Mouse (Mus musculus) forebrain, embryonic 12.5 days (tissue): ENCODE results near the gene Shc3. TPM values are rescaled to one million over a fixed set of nuclear protein-coding genes. Genes with fewer than 3 reads are reported as not detected.

Experiments used
- ATAC-seq: fragments of 200-750 bp; cut with Nextera tagmentation; 2 replicates; pipeline ENCODE4 v1.8.0; 2017; ENCODE audit warnings: moderate TSS enrichment; ENCODE audit not compliant: low FRiP score
- H3K27ac ChIP-seq: fragments of 300-500 bp; sonication (generic); 2 replicates; pipeline ENCODE4 v1.5.1; 2016; ENCODE audit warnings: mild to moderate bottlenecking
- H3K27me3 ChIP-seq: fragments of 300-500 bp; sonication (generic); 2 replicates; pipeline ENCODE4 v1.6.1; 2016; ENCODE audit warnings: mild to moderate bottlenecking
- H3K36me3 ChIP-seq: fragments of 300-500 bp; sonication (generic); replicated peaks from 2 replicates; pipeline ENCODE4 v1.6.1; 2016; ENCODE audit warnings: mild to moderate bottlenecking
- H3K4me1 ChIP-seq: fragments of 300-500 bp; sonication (generic); 2 replicates; pipeline ENCODE4 v1.6.1; 2016
- H3K4me2 ChIP-seq: fragments of 300-500 bp; sonication (generic); 2 replicates; pipeline ENCODE4 v1.6.1; 2016; ENCODE audit warnings: mild to moderate bottlenecking, moderate library complexity
- H3K4me3 ChIP-seq: fragments of 300-500 bp; sonication (generic); replicated peaks from 2 replicates; pipeline ENCODE4 v1.5.1; 2016; ENCODE audit warnings: mild to moderate bottlenecking
- H3K9ac ChIP-seq: fragments of 300-500 bp; sonication (generic); 2 replicates; pipeline ENCODE4 v1.6.1; 2016; ENCODE audit warnings: mild to moderate bottlenecking
- H3K9me3 ChIP-seq: fragments of 300-500 bp; sonication (generic); 2 replicates; pipeline ENCODE4 v1.6.1; 2016
- WGBS: fragments of 180-500 bp; shearing (Covaris S2); methylation state at CpG from one replicate; pipeline ENCODE4 v1.1.7; 2016; 5-methylcytosine and 5-hydroxymethylcytosine counted together
- polyA plus RNA-seq: library from polyadenylated mRNA; unstranded; fragments of >200 nt; fragmentation: Nextera tagmentation; extraction: Ambion mirVana; gene quantifications from 2 replicates; pipeline ENCODE4 v1.2.1, GENCODE M21; 2016

Shc3 gene
- polyA plus RNA-seq, 1 experiment from 2014 or later, result 7.9 TPM

DNA sequence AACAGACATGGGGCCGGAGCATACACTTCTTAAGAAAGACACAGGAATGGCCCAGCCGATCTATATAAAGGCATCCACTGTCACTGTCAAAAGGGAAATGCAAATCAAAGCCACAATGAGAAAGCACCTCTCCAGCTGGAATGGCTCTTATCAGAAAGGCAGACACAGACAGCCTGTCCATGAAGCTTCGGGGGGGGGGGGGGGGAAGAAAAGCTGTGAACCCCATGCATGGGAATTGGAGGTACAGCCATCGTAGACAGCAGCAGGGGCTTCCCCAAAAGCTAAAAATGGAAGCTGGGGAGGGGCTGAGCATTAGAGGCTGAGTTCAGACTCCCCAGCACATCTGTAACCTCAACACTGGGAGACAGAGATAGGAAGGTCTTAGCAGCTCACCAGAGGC is 181.3 kb downstream of the Shc3 start:
- Histone ChIP-seq H3K36me3 (no peaks in the 10 kb centered on the region), H3K9me3 (no peaks in the 10 kb centered on the region), H3K4me3 (no peak overlapping the region), H3K4me1 (peaks cover 7% of the 10 kb centered on the region; the same call in 1 of the 2 replicates), H3K9ac (no peak overlapping the region), H3K27me3 (no peaks in the 10 kb centered on the region), H3K27ac (no peak overlapping the region), H3K4me2 (no peak overlapping the region)
- 47% methylated on average over 4 of the region's 4 CpGs for WGBS
- no peak for ATAC-seq

DNA sequence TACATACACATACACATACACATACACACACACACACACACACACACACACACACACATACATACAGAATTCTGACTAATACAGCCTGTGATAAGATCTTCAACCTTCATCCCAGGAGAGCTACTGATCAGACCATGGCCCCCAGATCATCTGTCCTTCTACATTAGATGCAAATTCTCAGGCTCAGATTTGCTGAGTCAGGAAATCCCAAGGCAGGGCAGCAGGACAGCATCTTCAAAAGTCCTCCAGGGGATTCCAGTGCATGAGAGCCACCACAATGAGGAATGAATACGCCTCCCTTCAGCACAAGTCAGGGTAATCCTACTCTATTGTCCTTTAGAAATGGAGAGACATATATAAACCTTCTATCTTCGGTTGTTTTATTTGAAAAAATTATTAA is 184.3 kb downstream of the Shc3 start:
- Histone ChIP-seq H3K9me3 (no peaks in the 10 kb centered on the region), H3K4me3 (no peak overlapping the region), H3K4me1 (peaks cover 6% of the 10 kb centered on the region; the same call in 1 of the 2 replicates), H3K27me3 (no peaks in the 10 kb centered on the region), H3K36me3 (no peaks in the 10 kb centered on the region), H3K4me2 (no peak overlapping the region), H3K9ac (no peak overlapping the region), H3K27ac (no peak overlapping the region)
- WGBS, result 75% methylated on average over 2 of the region's 2 CpGs
- no peak for ATAC-seq

DNA sequence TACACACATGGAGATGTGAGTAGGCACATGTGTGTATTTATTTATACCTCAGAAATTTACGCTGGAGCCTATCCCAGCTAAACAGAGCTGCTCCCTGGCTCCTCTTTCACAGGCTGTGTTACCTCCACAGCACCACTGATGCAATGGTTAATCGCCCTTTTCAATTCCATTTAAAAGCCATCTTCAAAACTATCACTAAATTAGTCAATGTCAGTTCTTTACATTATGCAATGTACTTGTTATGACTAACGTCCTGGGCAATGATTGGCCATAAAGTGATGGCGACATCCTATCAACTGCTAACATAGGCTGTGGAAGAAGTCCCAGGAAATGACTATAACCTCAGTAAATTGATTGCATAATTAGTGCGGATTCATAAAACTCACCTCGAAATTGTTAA is 187.7 kb downstream of the Shc3 start:
- H3K4me3 ChIP-seq, result no peak overlapping the region
- peaks cover 23% of the 10 kb centered on the region for H3K4me1 ChIP-seq
- no peak overlapping the region for H3K4me2 ChIP-seq
- no peak for ATAC-seq
- H3K9ac ChIP-seq, result no peak overlapping the region
- WGBS, result 95% methylated on average over 6 of the region's 6 CpGs
- no peak overlapping the region for H3K27ac ChIP-seq
- H3K27me3 ChIP-seq, result no peaks in the 10 kb centered on the region
- no peaks in the 10 kb centered on the region for H3K9me3 ChIP-seq
- no peaks in the 10 kb centered on the region for H3K36me3 ChIP-seq

Other genes with a start within 250 kb of the Shc3 start
- gene S1pr3, start 160.8 kb downstream of the Shc3 start, polyA plus RNA-seq, result 27.8 and 32.0 TPM in 2 replicates
- 319 and 330 TPM in 2 replicates for gene Cks2, start 75.8 kb upstream of the Shc3 start, polyA plus RNA-seq
- 31.6 and 34.5 TPM in 2 replicates for gene Secisbp2, start 82.3 kb upstream of the Shc3 start, polyA plus RNA-seq
- gene Sema4d, start 224.3 kb upstream of the Shc3 start, polyA plus RNA-seq, result 8.2 and 11.4 TPM in 2 replicates